Mouse (Mus musculus): ENCODE results near the gene Obp2a. TPM values are rescaled to one million over a fixed set of nuclear protein-coding genes. Genes with fewer than 3 reads are reported as not detected.

Gene Obp2a
- total and polyA plus RNA-seq, 3 experiments = not detected

- no peak overlapping the region for H3K4me3 ChIP-seq (replicated peaks in 1 of 3; ENCODE audit: low read depth in 2 of 3, low read length in 2 of 3, poor library complexity in 1 of 3)
- peaks cover 5 to 36% of the 10 kb centered on the region in 2 experiments; a peak in 2 of 4 replicates for H3K4me1 ChIP-seq (ENCODE audit: control insufficient read depth in 1 of 2, insufficient read depth in 2 of 2)
- H3K9me3 ChIP-seq (replicated peaks; ENCODE audit: low read length) = no peaks in the 10 kb centered on the region
- in situ Hi-C loops (cut with MboI; ENCODE audit: low pct_ligation_motif_present, low pct_unique_long_range_greater_than_20kb, low sequenced_read_pairs) (no loop called here), dilution Hi-C loops (cut with MboI; ENCODE audit: extremely low pct_ligation_motif_present, extremely low pct_unique_long_range_greater_than_20kb, low sequenced_read_pairs) (no loop called here)
- H3K36me3 ChIP-seq (replicated peaks in 1 of 2; ENCODE audit: control insufficient read depth in 1 of 2, insufficient read depth in 1 of 2, low read length in 1 of 2) = no peaks in the 10 kb centered on the region
- no peak overlapping the region for H3K27ac ChIP-seq (ENCODE audit: insufficient read depth, low read depth)
- H3K27me3 ChIP-seq (replicated peaks) = peaks cover 10% of the 10 kb centered on the region
- H3K9ac ChIP-seq (ENCODE audit: insufficient read depth, low read depth) = no peak overlapping the region
- TF ChIP-seq JUN (IDR thresholded peaks at IDR 0.05; ENCODE audit: insufficient read depth, low read depth, low read length) (no peak), HCFC1 (IDR thresholded peaks at IDR 0.05; ENCODE audit: low read depth, low read length) (no peak), POLR2A (IDR thresholded peaks at IDR 0.05; ENCODE audit: low read depth, low read length) (no peak), ZC3H11A (IDR thresholded peaks at IDR 0.05; ENCODE audit: low read depth, low read length) (no peak), JUND (conservative IDR thresholded peaks at IDR 0.05; ENCODE audit: low read depth, low read length) (no peak), E2F4 (IDR thresholded peaks at IDR 0.05; ENCODE audit: insufficient replicate concordance, low read depth, low read length) (no peak), SMC3 (IDR thresholded peaks at IDR 0.05; ENCODE audit: low read depth, low read length) (no peak), MAX (IDR thresholded peaks at IDR 0.05; ENCODE audit: low read length) (no peak), GABPA (IDR thresholded peaks at IDR 0.05; ENCODE audit: insufficient replicate concordance, low read depth, low read length) (no peak), CHD2 (IDR thresholded peaks at IDR 0.05; ENCODE audit: low read length) (no peak), PAX5 (IDR thresholded peaks at IDR 0.05; ENCODE audit: low read length) (no peak)
- no peak overlapping the region for H3K4me2 ChIP-seq (ENCODE audit: insufficient read depth, low read depth, poor library complexity, severe bottlenecking)
- H3K79me2 ChIP-seq (replicated peaks; ENCODE audit: control insufficient read depth, extremely low read depth, insufficient read depth, poor library complexity, severe bottlenecking) = no peaks in the 10 kb centered on the region
- DNase-seq (ENCODE audit: extremely low read depth) = no peak
These were observed 1.1 kb upstream of the Obp2a start for GRCm38 (mm10) chr2:25698696-25699095.

DNA sequence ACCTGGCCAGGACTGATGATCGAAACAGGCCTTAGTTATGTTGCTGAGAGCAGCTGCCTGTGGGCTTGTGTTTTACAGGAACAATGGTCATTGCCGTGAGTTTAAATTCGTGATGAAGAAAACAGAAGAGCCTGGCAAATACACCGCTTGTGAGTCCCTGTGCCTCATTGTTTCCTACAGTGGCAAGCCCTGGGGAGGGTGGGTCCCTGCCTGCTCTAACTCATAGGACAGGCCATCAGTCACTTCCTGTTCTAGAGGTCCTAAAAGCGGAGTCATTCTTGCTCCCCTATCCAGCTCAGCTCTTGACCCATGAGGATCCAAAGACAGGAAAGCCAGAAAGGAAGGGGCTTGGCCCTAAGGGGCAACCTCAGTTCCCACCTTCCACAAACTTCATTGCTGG is 1.2 kb downstream of the Obp2a start:
- Histone ChIP-seq H3K79me2 (replicated peaks; ENCODE audit: control insufficient read depth, extremely low read depth, insufficient read depth, poor library complexity, severe bottlenecking) (no peaks in the 10 kb centered on the region), H3K4me3 (replicated peaks in 1 of 3; ENCODE audit: low read depth in 2 of 3, low read length in 2 of 3, poor library complexity in 1 of 3) (no peak overlapping the region), H3K9ac (ENCODE audit: insufficient read depth, low read depth) (no peak overlapping the region), H3K27ac (ENCODE audit: insufficient read depth, low read depth) (no peak overlapping the region), H3K4me2 (ENCODE audit: insufficient read depth, low read depth, poor library complexity, severe bottlenecking) (no peak overlapping the region), H3K4me1 (ENCODE audit: control insufficient read depth in 1 of 2, insufficient read depth in 2 of 2) (peaks cover 5 to 36% of the 10 kb centered on the region in 2 experiments; a peak in 2 of 4 replicates), H3K9me3 (replicated peaks; ENCODE audit: low read length) (no peaks in the 10 kb centered on the region), H3K27me3 (replicated peaks) (peaks cover 17% of the 10 kb centered on the region), H3K36me3 (replicated peaks in 1 of 2; ENCODE audit: control insufficient read depth in 1 of 2, insufficient read depth in 1 of 2, low read length in 1 of 2) (no peaks in the 10 kb centered on the region)
- DNase-seq (ENCODE audit: extremely low read depth) = peak; percentile 25
- dilution Hi-C loops (cut with MboI; ENCODE audit: extremely low pct_ligation_motif_present, extremely low pct_unique_long_range_greater_than_20kb, low sequenced_read_pairs) = no loop called here
- TF ChIP-seq MXI1 (IDR thresholded peaks at IDR 0.05; ENCODE audit: low read depth, low read length) (no peak), JUND (conservative IDR thresholded peaks at IDR 0.05; ENCODE audit: low read depth, low read length) (no peak), ETS1 (conservative IDR thresholded peaks at IDR 0.05; ENCODE audit: low read depth, low read length) (no peak), IRF4 (IDR thresholded peaks at IDR 0.05; ENCODE audit: low read depth, low read length) (no peak), ZC3H11A (IDR thresholded peaks at IDR 0.05; ENCODE audit: low read depth, low read length) (no peak), PAX5 (IDR thresholded peaks at IDR 0.05; ENCODE audit: low read length) (no peak), E2F4 (IDR thresholded peaks at IDR 0.05; ENCODE audit: insufficient replicate concordance, low read depth, low read length) (no peak), ELF1 (IDR thresholded peaks at IDR 0.05; ENCODE audit: low read depth, low read length) (no peak), HCFC1 (IDR thresholded peaks at IDR 0.05; ENCODE audit: low read depth, low read length) (no peak), CHD1 (IDR thresholded peaks at IDR 0.05; ENCODE audit: low read depth, low read length) (no peak), USF2 (conservative IDR thresholded peaks at IDR 0.05; ENCODE audit: low read depth, low read length) (no peak)
- in situ Hi-C loops (cut with MboI; ENCODE audit: low pct_ligation_motif_present, low pct_unique_long_range_greater_than_20kb, low sequenced_read_pairs) = no loop called here

Data from CH12.LX (cell line).